Mouse (Mus musculus) cortical plate, adult 2 months (tissue): Measurements from ENCODE around the gene Gm37240. TPM values are rescaled to one million over a fixed set of nuclear protein-coding genes. Genes with fewer than 3 reads are reported as not detected.
A peak's percentile ranks its signal among the peaks of the same experiment; 100 is the strongest.

ENCODE experiments used
- H3K27ac ChIP-seq: fragments of 200-500 bp; 2 replicates; pipeline ENCODE4 v1.5.1; 2012; ENCODE audit warnings: low read length, control low read depth, inconsistent platforms; ENCODE audit not compliant: insufficient read depth
- H3K4me1 ChIP-seq: fragments of 200-500 bp; 2 replicates; pipeline ENCODE4 v1.6.1; 2011; ENCODE audit warnings: low read length; ENCODE audit not compliant: control insufficient read depth, insufficient read depth
- H3K4me3 ChIP-seq: fragments of 200-500 bp; 2 replicates; pipeline ENCODE4 v1.5.1; 2011; ENCODE audit warnings: mild to moderate bottlenecking, low read length, control low read depth; ENCODE audit not compliant: insufficient read depth
- CTCF ChIP-seq: fragments of 200-500 bp; IDR thresholded peaks from 2 replicates; pipeline ENCODE4 v1.5.1; 2011; ENCODE audit warnings: mild to moderate bottlenecking, control low read depth, low read length; ENCODE audit not compliant: insufficient read depth; ENCODE audit errors: extremely low read depth
- POLR2A ChIP-seq: fragments of 200-500 bp; IDR thresholded peaks from 2 replicates; pipeline ENCODE4 v1.6.1; 2011; ENCODE audit warnings: mild to moderate bottlenecking, low read length, control low read depth; ENCODE audit not compliant: insufficient read depth; ENCODE audit errors: extremely low read depth
- polyA plus RNA-seq: library from polyadenylated mRNA; depleted of rRNA; stranded (reverse); fragments of >200 nt; gene quantifications from 2 replicates; pipeline ENCODE4 v1.2.3, GENCODE M21; 2012

Gene Gm37240
- polyA plus RNA-seq, 1 experiment, result 0.81 TPM

- peaks cover 7% of the 10 kb centered on the region for H3K4me1 ChIP-seq
- no peak overlapping the region for H3K4me3 ChIP-seq
- TF ChIP-seq CTCF (no peak), POLR2A (no peak)
- peak overlapping the region; percentile 38; the same call in 1 of the 2 replicates for H3K27ac ChIP-seq
These were observed 522.6 kb downstream of the Gm37240 start for GRCm38 (mm10) chr3:85364591-85365343.

GRCm38 (mm10) chr3:85362883-85363282 lies 524.4 kb downstream of the Gm37240 start:
- TF ChIP-seq POLR2A (no peak), CTCF (no peak)
- no peak overlapping the region for H3K27ac ChIP-seq
- no peak overlapping the region for H3K4me3 ChIP-seq

DNA sequence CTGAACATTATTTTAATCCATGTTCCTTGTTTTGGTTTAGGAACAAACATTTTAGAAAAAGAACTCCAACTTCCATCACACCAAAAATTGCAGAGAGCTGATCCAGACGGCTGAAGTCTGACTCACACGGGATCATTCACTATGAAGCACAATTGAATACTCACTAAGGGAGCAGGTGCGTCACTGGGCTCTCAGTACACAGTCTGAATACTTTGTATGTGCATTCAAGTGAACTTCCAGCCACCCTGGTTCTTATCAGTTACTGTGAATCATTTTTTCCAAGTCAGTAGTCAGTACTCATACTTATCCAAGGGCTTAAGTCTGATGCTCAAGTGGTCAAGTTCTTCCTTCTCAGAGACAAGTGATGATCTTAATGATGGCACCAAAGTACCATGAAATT lies 530.9 kb downstream of the Gm37240 start:
- TF ChIP-seq POLR2A (no peak), CTCF (no peak)
- Histone ChIP-seq H3K4me1 (no peaks in the 10 kb centered on the region), H3K4me3 (no peak overlapping the region), H3K27ac (no peak overlapping the region)

More at GRCm38 (mm10) chr3:85362883-85363282, 524.4 kb downstream of the Gm37240 start:
- peaks cover 2% of the 10 kb centered on the region for H3K4me1 ChIP-seq

- no peak for TF ChIP-seq POLR2A
- TF ChIP-seq CTCF, result no peak
These were observed 539.3 kb downstream of the Gm37240 start for GRCm38 (mm10) chr3:85348021-85348420.

DNA sequence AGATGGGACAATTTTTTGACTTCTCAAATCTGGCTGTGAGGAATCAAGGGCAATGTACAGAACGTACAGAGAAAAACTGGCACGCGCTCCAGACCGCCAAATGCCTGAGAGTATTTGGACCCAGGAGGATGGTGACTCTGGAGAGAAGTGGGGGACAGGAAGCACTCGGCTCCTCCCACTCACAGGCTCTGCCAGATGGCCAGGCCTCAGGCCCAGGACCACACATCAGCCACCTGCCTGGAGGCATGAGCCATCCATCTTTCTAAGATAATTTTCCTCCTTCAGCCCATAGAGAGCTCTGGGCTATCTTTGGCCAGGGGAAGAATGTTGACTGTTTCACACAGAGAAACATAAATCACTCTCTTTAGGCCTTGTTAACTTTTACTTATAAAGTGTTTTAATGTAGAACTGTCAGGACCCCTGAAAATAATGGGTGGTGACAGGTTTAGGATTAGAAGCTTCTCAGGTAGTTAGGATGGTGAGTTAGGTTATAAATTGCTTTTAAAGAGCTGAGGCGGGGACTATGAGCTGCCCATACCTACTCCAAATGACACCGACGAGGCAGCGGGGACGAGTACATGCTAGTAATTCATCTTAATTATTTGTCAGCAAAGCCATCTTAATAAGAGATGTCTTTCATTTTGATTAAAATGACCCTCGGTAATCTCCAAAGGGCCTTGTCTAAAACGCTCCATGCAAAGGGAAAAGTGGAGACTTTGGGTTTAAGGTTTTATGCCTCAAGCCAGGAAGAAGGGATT lies 546.0 kb downstream of the Gm37240 start:
- H3K4me1 ChIP-seq, result peaks cover 12% of the 10 kb centered on the region
- peak overlapping the region; percentile 78 for H3K27ac ChIP-seq
- no peak for TF ChIP-seq POLR2A
- H3K4me3 ChIP-seq, result no peak overlapping the region

More at GRCm38 (mm10) chr3:85348021-85348420, 539.3 kb downstream of the Gm37240 start:
- H3K27ac ChIP-seq, result no peak overlapping the region
- H3K4me3 ChIP-seq, result no peak overlapping the region
- H3K4me1 ChIP-seq, result no peaks in the 10 kb centered on the region

GRCm38 (mm10) chr3:85340491-85340890 lies 546.8 kb downstream of the Gm37240 start:
- Histone ChIP-seq H3K27ac (peak overlapping the region; percentile 72), H3K4me3 (no peak overlapping the region), H3K4me1 (peaks cover 12% of the 10 kb centered on the region)
- no peak for TF ChIP-seq POLR2A
- no peak for TF ChIP-seq CTCF

- Histone ChIP-seq H3K4me3 (no peak overlapping the region), H3K4me1 (peaks cover 12% of the 10 kb centered on the region), H3K27ac (peak overlapping the region; percentile 70)
- no peak for TF ChIP-seq CTCF
- TF ChIP-seq POLR2A, result no peak
These were observed 547.4 kb downstream of the Gm37240 start for GRCm38 (mm10) chr3:85339926-85340325.

DNA sequence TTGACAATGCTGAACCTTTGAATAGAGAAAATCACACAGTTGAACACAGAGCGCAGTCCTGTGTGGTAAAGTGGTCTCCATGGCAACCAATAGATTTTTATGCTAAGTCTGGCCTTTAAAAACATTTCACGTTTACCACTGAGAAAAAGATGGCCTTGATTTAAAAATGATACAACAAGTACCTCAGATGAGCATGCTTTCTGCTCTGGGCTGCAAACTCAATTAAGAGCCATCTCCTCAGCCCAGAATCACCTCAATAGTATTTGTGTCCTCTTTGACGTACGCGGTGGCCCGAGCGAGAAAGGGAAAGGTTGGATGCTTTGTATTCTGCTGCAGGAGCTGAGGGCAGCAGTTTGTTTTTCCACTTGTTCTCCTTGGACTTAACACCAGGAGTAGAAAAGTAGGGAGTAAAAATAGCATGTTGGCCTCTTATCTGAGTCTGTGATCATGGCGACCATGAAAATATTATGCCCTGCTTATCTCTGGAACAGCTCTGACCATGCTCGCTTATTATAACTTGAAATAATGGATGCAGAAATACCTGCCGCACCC lies 548.0 kb downstream of the Gm37240 start:
- no peak for TF ChIP-seq CTCF
- TF ChIP-seq POLR2A, result no peak
- Histone ChIP-seq H3K4me1 (peaks cover 12% of the 10 kb centered on the region), H3K27ac (peak overlapping the region; percentile 41), H3K4me3 (no peak overlapping the region)

DNA sequence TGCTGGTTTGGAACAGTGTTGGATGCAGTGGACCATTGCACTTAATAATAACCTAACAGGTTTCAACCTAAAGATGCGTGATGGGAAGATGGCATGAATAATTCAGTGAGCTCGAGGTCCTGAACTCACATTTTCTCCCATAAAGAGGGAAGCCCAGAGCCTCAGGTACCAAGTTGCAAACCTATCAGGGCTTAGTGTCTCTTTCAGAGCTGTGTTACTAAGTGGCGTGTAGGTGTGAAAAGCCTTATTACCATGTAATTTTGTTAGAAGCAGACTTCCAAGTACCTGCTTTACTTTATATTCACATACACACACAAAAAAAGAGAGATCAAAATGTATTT lies 548.6 kb downstream of the Gm37240 start:
- peak overlapping the region; percentile 66; the same call in 1 of the 2 replicates for H3K27ac ChIP-seq
- no peak overlapping the region for H3K4me3 ChIP-seq
- no peak for TF ChIP-seq POLR2A
- TF ChIP-seq CTCF, result no peak
- peaks cover 12% of the 10 kb centered on the region for H3K4me1 ChIP-seq
